Mouse (Mus musculus) thymus, adult 2 months (tissue): ENCODE measurements around the gene D930048N14Rik.

Experiments used
- CTCF ChIP-seq: fragments of 200-500 bp; IDR thresholded peaks from 2 replicates; pipeline ENCODE4 v1.5.1; 2012; ENCODE audit warnings: mild to moderate bottlenecking, control low read depth, low read length, moderate library complexity, borderline replicate concordance; ENCODE audit not compliant: control insufficient read depth, poor library complexity, insufficient read depth; ENCODE audit errors: extremely low read depth
- POLR2A ChIP-seq: fragments of 200-500 bp; IDR thresholded peaks from 2 replicates; pipeline ENCODE4 v1.6.1; 2012; ENCODE audit warnings: mild to moderate bottlenecking, low read length, control low read depth, moderate library complexity; ENCODE audit not compliant: control insufficient read depth, poor library complexity, insufficient read depth; ENCODE audit errors: extremely low read depth

DNA sequence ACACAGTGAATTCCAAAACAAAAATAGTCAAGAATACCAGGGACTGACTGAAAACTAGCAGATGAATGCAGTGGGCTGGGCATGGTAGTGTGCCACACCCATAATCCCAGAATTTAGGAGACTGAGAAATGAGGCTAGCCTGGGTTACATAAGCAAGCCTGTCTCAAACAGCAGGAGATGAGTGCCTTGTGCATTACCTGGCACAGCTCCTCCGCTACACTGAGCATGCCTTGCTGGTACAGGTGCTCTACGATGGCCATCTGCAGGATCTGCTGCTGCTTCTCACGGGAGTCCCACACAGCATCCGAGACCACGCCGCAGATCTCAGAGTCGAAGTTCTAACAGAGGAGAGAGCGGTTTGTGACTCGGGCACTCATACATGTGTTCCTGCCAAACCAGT, 23.3 kb upstream of the D930048N14Rik start:
- no peak for TF ChIP-seq CTCF
- TF ChIP-seq POLR2A = no peak
